Mouse (Mus musculus) effector memory CD4-positive, alpha-beta T cell, adult 7 months (primary cell): ENCODE measurements around the gene Trip12. TPM values are rescaled to one million over a fixed set of nuclear protein-coding genes. Genes with fewer than 3 reads are reported as not detected.

Experiments used
- polyA plus RNA-seq: library from polyadenylated mRNA; unstranded; fragments of 100-300 nt; shearing (Covaris generic); gene quantifications from one replicate; pipeline ENCODE4 v1.2.1, GENCODE M21; 2017

Trip12 gene
- polyA plus RNA-seq, result 145 TPM

DNA sequence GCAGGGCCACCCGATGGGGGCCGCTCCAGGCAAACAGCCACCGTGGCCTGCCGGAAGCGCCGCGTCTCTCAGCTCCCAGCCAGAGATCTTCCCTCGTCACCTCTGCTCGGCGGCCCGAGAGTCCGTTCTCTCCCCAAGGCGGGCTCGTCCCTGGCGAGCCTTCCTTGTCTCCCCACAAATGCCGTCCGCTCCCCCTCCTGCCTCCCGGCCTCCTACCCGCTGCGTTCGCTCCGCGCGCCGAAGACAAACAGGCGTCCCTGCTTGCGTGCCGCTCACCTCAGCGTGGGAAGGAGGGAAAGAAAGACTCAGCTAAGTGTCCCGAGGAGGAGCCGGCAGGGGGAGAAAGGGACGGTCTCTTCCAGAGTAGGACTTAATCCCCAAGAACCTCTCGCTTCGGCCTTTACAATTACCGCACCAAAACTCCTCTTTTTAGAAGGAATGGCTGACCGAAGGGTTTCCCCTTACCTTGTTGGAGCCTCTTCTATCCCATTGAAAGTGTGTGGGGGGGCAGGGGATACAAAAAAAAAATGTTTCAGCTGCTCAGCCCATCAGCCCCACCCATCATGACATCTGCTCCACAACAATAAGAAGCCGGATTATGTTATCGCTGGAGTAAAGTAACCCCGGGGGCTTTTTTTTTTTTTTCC lies at the start of gene Trip12:
Trip12 (minus strand) TSS at position 499 of the 647 bp plus-strand sequence.

DNA sequence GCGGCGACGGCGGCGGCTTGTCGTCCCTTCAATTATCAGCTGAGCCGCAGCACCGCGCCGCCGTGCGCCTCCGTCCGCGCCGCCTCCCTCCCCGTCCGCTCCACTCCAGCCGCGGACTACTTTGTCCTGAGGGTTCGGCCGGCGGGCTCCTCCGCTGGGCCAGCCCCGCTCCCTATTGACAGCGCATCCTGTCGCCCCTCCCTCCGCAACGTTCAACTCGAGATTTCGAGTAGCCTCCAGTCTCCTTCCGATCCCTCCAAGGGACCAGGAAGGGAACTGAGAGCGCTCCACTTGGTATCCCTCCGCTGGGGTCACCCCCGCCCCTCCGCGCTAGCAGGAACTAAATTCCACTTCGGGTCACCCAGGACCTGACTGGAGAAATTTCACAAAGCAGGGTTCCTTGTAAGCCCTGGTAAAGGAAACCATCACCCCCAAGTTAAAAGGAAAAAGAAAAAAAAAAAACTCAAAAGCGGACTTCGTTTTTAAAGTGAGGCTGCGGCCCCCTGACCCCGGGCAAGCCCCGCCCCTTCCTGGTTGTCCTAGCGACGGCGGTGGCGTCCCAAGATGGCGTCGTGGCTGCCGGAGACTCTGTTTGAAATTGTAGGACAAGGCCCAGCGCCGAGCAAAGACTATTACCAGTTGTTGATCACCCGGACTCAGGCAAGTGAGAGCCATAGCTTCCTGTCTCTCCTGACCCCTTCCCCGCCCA lies 853 bp downstream of the Trip12 start, which contains the start of gene Fbxo36:
Fbxo36 (plus strand) TSS at position 533 of the 709 bp plus-strand sequence.

DNA sequence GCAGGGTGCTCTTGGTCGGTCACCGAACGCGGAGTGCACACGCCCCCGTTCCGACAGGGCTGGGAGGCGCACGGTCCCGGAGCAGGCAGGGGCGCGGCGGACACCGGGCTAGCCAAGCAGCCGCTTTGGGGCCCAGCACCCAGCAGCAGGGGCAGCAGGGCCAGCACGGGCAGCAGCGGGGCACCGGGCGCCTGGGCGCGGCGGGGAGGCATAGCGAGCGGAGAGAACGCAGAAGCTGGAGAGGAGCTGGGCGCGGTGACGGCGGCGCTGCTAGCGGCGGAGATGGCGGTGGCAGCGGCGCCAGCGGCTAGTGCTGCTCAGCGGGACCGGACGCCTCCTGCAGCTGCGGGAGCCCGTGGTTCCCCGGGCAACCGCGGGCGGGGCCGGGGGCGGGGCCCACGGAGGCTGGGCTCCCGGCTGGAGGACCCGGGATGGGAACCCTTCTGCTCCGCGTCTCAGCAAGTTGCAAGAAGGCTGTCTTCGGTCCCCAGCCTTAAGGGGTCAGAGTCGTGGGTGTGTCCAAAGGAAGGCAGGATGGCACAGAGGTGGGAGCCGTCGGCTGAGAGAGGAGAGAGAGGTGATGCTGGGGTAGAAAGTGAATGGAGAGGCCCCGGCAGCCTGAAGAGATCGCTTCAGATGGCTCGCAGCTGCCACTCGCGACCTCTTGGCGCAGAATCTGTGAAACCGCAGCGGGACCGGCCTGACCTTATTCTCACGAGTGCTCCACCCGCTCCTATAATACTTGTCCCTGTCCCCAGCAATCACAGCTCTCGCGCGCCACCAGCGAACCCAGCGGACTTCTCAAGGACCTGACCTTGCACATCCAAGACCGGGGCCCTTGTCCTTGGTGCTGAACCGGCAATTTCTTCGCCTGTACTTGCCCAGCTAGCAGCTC lies 144.6 kb downstream of the Trip12 start, which contains the start of gene Dner:
Dner (minus strand) TSS at position 705 of the 895 bp plus-strand sequence.

Other genes starting within 250 kb of the Trip12 start
- gene Dner, start 144.3 kb downstream of the Trip12 start, polyA plus RNA-seq, result 0.15 TPM
- 0.88 TPM for gene Fbxo36, start 675 bp downstream of the Trip12 start, polyA plus RNA-seq
- not detected for gene Slc16a14, start 94.6 kb upstream of the Trip12 start, polyA plus RNA-seq